In the genomic region with DNA sequence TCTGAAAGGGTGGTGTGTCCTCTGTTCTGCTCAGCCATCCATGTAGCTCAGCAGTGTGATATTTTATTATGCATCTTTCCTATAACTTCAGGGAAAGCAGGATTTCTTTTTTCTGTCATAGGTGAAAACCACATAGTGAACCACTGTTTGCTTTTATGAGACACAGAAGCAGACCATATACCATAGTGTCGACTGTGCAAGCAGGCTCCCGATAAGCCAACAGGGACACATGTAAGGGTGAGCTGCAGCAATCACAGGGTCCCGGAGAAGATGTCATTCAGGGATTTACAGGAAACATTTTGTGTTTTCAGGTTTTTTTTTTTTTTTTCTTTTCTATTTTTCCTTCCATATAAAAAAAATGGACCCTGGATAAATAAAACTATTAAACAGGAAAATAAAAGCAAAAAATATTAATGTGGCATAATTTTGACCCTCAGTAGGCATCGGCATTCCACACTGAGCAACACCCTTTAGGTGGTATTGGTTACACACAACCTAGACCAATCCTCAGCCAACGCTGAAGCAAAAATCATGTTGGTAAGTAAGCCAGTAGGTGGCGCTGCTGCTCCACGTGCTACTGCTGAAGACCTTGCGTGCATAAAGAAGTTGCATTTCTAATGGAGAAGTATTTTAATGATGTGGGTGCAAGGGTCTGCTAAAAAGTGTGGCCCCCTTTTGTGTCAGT, we compare ENCODE assay signal across 8 mouse cellular contexts.
A peak's percentile ranks its signal among the peaks of the same experiment; 100 is the strongest.
DNase-seq lines count a peak whose midpoint lies in the region; ATAC-seq and TF ChIP-seq lines count a peak whose summit lies in the region.

No protein-coding gene starts in this region.

- DNase-seq in gastrocnemius, adult 18-20 months (ENCODE audit: low spot score): peak; percentile 35
- DNase-seq in gastrocnemius, postnatal 25 days: no peak
- peak; percentile 69 to 83 for DNase-seq in cerebellum, postnatal 4 days (ENCODE audit: low spot score in 2 of 2)
- peak; percentile 66 for DNase-seq in gastrocnemius, adult 2 months
- peak; percentile 68 for DNase-seq in kidney, adult 18-20 months
- DNase-seq in left cerebral cortex, postnatal 25 days (ENCODE audit: low spot score in 2 of 2): peak; percentile 81 to 82
- DNase-seq in spleen, postnatal 10 days (ENCODE audit: low spot score in 2 of 2): peak; percentile 31 to 70

- peak; percentile 92 for TF ChIP-seq CTCF in gastrocnemius, adult 2 months (IDR thresholded peaks at IDR 0.05)

- peak; percentile 88 for ATAC-seq in midbrain, embryonic 13.5 days

- H3K4me1 ChIP-seq in midbrain, embryonic 13.5 days (replicated peaks): peaks cover 17% of the 10 kb centered on the region

- H3K27ac ChIP-seq in gastrocnemius, adult 2 months: no peak overlapping the region
- H3K27ac ChIP-seq in midbrain, embryonic 13.5 days: peak overlapping the region; percentile 51; the same call in 1 of the 2 replicates

- H3K9ac ChIP-seq in midbrain, embryonic 13.5 days (replicated peaks): no peak overlapping the region

- peak overlapping the region; percentile 38 for H3K4me2 ChIP-seq in midbrain, embryonic 13.5 days (replicated peaks)

- H3K9me3 ChIP-seq in midbrain, embryonic 13.5 days: no peaks in the 10 kb centered on the region

- no peaks in the 10 kb centered on the region for H3K36me3 ChIP-seq in midbrain, embryonic 13.5 days

- H3K4me3 ChIP-seq in gastrocnemius, adult 2 months: no peak overlapping the region
- no peak overlapping the region for H3K4me3 ChIP-seq in midbrain, embryonic 13.5 days (replicated peaks)

- intact Hi-C loops in gastrocnemius, adult 2 months (cut with DNase I): no loop called here
- intact Hi-C loops in left cerebral cortex, postnatal 25 days (cut with DNase I): loop anchor here (10.0 kb wide), 1 partner anchor 1582 kb away; a partner anchor contains a TSS

- H3K27me3 ChIP-seq in midbrain, embryonic 13.5 days: no peaks in the 10 kb centered on the region

- 33% methylated on average over 8 of the region's 8 CpGs for WGBS in midbrain, embryonic 13.5 days
